Mouse (Mus musculus) liver, embryonic 13.5 days (tissue): ENCODE data around the gene Mef2b. TPM values are rescaled to one million over a fixed set of nuclear protein-coding genes. Genes with fewer than 3 reads are reported as not detected.

Experiments used
- ATAC-seq: fragments of 200-750 bp; cut with Nextera tagmentation; 2 replicates; pipeline ENCODE4 v1.8.0; 2017; ENCODE audit warnings: low read depth, mild to moderate bottlenecking, moderate number of reproducible peaks, moderate library complexity
- DNase-seq: peaks from one replicate; pipeline ENCODE4 v3.0.0; 2022
- H3K27ac ChIP-seq: fragments of 300-500 bp; sonication (generic); 2 replicates; pipeline ENCODE4 v1.5.1; 2015; ENCODE audit warnings: moderate library complexity, mild to moderate bottlenecking, inconsistent platforms
- H3K27me3 ChIP-seq: fragments of 300-500 bp; sonication (generic); 2 replicates; pipeline ENCODE4 v1.6.1; 2015; ENCODE audit warnings: mild to moderate bottlenecking, inconsistent platforms
- H3K36me3 ChIP-seq: fragments of 300-500 bp; sonication (generic); 2 replicates; pipeline ENCODE4 v1.6.1; 2015; ENCODE audit warnings: mild to moderate bottlenecking, inconsistent platforms
- H3K4me1 ChIP-seq: fragments of 300-500 bp; sonication (generic); replicated peaks from 2 replicates; pipeline ENCODE4 v1.6.1; 2015; ENCODE audit warnings: inconsistent platforms
- H3K4me2 ChIP-seq: fragments of 300-500 bp; sonication (generic); 2 replicates; pipeline ENCODE4 v1.6.1; 2015; ENCODE audit warnings: inconsistent platforms, mild to moderate bottlenecking, moderate library complexity
- H3K4me3 ChIP-seq: fragments of 300-500 bp; sonication (generic); replicated peaks from 2 replicates; pipeline ENCODE4 v1.5.1; 2015; ENCODE audit warnings: mild to moderate bottlenecking, inconsistent platforms
- H3K9ac ChIP-seq: fragments of 300-500 bp; sonication (generic); 2 replicates; pipeline ENCODE4 v1.6.1; 2015; ENCODE audit warnings: mild to moderate bottlenecking, inconsistent platforms
- H3K9me3 ChIP-seq: fragments of 300-500 bp; sonication (generic); replicated peaks from 2 replicates; pipeline ENCODE4 v1.6.1; 2016; ENCODE audit warnings: inconsistent platforms
- WGBS: fragments of 180-500 bp; shearing (Covaris S2); methylation state at CpG from one replicate; pipeline ENCODE4 v1.1.7; 2015; ENCODE audit not compliant: insufficient replicate concordance; 5-methylcytosine and 5-hydroxymethylcytosine counted together
- polyA plus RNA-seq: library from polyadenylated mRNA; unstranded; fragments of >200 nt; fragmentation: Nextera tagmentation; extraction: Ambion mirVana; gene quantifications from 2 replicates; pipeline ENCODE4 v1.2.1, GENCODE M21; 2015

Mef2b gene
- 0.08 and 0.17 TPM in 2 replicates for polyA plus RNA-seq

GRCm38 (mm10) chr8:70139026-70139857 lies at the start of gene Mef2b, which contains the start of the genes Rfxank and Borcs8:
TSS of gene Mef2b (plus strand) at chr8:70139711.
TSS of gene Rfxank (minus strand) at chr8:70139154.
TSS of gene Borcs8 (plus strand) at chr8:70139499.
- H3K9me3 ChIP-seq = no peaks in the 10 kb centered on the region
- H3K9ac ChIP-seq = peak within 1 kb of the TSS; percentile 83
- peak within 1 kb of the TSS; percentile 92 for H3K27ac ChIP-seq
- H3K27me3 ChIP-seq = no peaks in the 10 kb centered on the region
- peaks cover 33% of the 10 kb centered on the region for H3K4me1 ChIP-seq
- peak; percentile 96 for ATAC-seq
- peak within 1 kb of the TSS; percentile 87 for H3K4me3 ChIP-seq
- peaks cover 47% of the 10 kb centered on the region for H3K36me3 ChIP-seq
- under 1% methylated on average over 46 of the region's 46 CpGs for WGBS
- DNase-seq = peak; percentile 98
- peak within 1 kb of the TSS; percentile 79 for H3K4me2 ChIP-seq

GRCm38 (mm10) chr8:70092786-70093185 lies 46.7 kb upstream of the Mef2b start:
- 55% methylated on average over 8 of the region's 8 CpGs for WGBS
- H3K27ac ChIP-seq = no peak overlapping the region
- ATAC-seq (no peak), DNase-seq (no peak)
- no peaks in the 10 kb centered on the region for H3K9me3 ChIP-seq
- no peaks in the 10 kb centered on the region for H3K36me3 ChIP-seq
- peaks cover 3% of the 10 kb centered on the region; the same call in 1 of the 2 replicates for H3K4me1 ChIP-seq
- H3K9ac ChIP-seq = no peak overlapping the region
- H3K4me2 ChIP-seq = no peak overlapping the region
- H3K27me3 ChIP-seq = peaks cover 62% of the 10 kb centered on the region
- no peak overlapping the region for H3K4me3 ChIP-seq

GRCm38 (mm10) chr8:70099276-70099675 lies 40.2 kb upstream of the Mef2b start:
- Histone ChIP-seq H3K4me3 (no peak overlapping the region), H3K9me3 (no peaks in the 10 kb centered on the region), H3K4me2 (no peak overlapping the region), H3K9ac (no peak overlapping the region), H3K27me3 (peaks cover 10% of the 10 kb centered on the region; the same call in 1 of the 2 replicates), H3K27ac (no peak overlapping the region), H3K4me1 (no peaks in the 10 kb centered on the region), H3K36me3 (no peaks in the 10 kb centered on the region)
- WGBS = 56% methylated on average over 8 of the region's 8 CpGs
- ATAC-seq = no peak
- DNase-seq = no peak

- H3K9ac ChIP-seq = no peak overlapping the region
- H3K4me2 ChIP-seq = no peak overlapping the region
- H3K4me1 ChIP-seq = no peaks in the 10 kb centered on the region
- H3K36me3 ChIP-seq = no peaks in the 10 kb centered on the region
- no peak overlapping the region for H3K27ac ChIP-seq
- no peak overlapping the region for H3K4me3 ChIP-seq
- no peak for ATAC-seq
- 69% methylated on average over 8 of the region's 8 CpGs for WGBS
- H3K9me3 ChIP-seq = no peaks in the 10 kb centered on the region
- DNase-seq = no peak
- peaks cover 10% of the 10 kb centered on the region; the same call in 1 of the 2 replicates for H3K27me3 ChIP-seq
These were observed 39.3 kb upstream of the Mef2b start for GRCm38 (mm10) chr8:70100241-70100640.

GRCm38 (mm10) chr8:70104506-70104905 lies 35.0 kb upstream of the Mef2b start:
- peaks cover 31% of the 10 kb centered on the region for H3K27me3 ChIP-seq
- H3K4me2 ChIP-seq = no peak overlapping the region
- H3K36me3 ChIP-seq = no peaks in the 10 kb centered on the region
- 11% methylated on average over 6 of the region's 6 CpGs for WGBS
- no peaks in the 10 kb centered on the region for H3K4me1 ChIP-seq
- H3K4me3 ChIP-seq = no peak overlapping the region
- H3K9ac ChIP-seq = no peak overlapping the region
- ATAC-seq (0 out of 2 replicates have a peak, but pooled peaks have one; percentile 26), DNase-seq (no peak)
- H3K27ac ChIP-seq = no peak overlapping the region
- H3K9me3 ChIP-seq = no peaks in the 10 kb centered on the region

GRCm38 (mm10) chr8:70104922-70105321 lies 34.6 kb upstream of the Mef2b start:
- no peak overlapping the region for H3K4me3 ChIP-seq
- H3K4me2 ChIP-seq = no peak overlapping the region
- no peak overlapping the region for H3K9ac ChIP-seq
- 58% methylated on average over 7 of the region's 7 CpGs for whole genome bisulfite sequencing
- DNase-seq (no peak), ATAC-seq (no peak)
- H3K27ac ChIP-seq = no peak overlapping the region
- no peaks in the 10 kb centered on the region for H3K4me1 ChIP-seq
- peaks cover 33% of the 10 kb centered on the region for H3K27me3 ChIP-seq
- H3K36me3 ChIP-seq = no peaks in the 10 kb centered on the region
- H3K9me3 ChIP-seq = no peaks in the 10 kb centered on the region

- no peak for ATAC-seq
- WGBS = 76% methylated on average over 2 of the region's 2 CpGs
- H3K27ac ChIP-seq = no peak overlapping the region
- H3K4me2 ChIP-seq = no peak overlapping the region
- no peaks in the 10 kb centered on the region for H3K4me1 ChIP-seq
- no peaks in the 10 kb centered on the region for H3K36me3 ChIP-seq
- H3K27me3 ChIP-seq = peaks cover 82% of the 10 kb centered on the region
- no peak overlapping the region for H3K4me3 ChIP-seq
- no peak for DNase-seq
- no peaks in the 10 kb centered on the region for H3K9me3 ChIP-seq
- no peak overlapping the region for H3K9ac ChIP-seq
These were observed 29.1 kb upstream of the Mef2b start for GRCm38 (mm10) chr8:70110451-70110850.

- Histone ChIP-seq H3K27ac (no peak overlapping the region), H3K9ac (no peak overlapping the region), H3K9me3 (no peaks in the 10 kb centered on the region), H3K4me2 (no peak overlapping the region), H3K4me3 (no peak overlapping the region), H3K4me1 (no peaks in the 10 kb centered on the region), H3K27me3 (peaks cover 85% of the 10 kb centered on the region), H3K36me3 (no peaks in the 10 kb centered on the region)
- no peak for ATAC-seq
- WGBS = 44% methylated on average over 23 of the region's 23 CpGs
- DNase-seq = no peak
These were observed 28.2 kb upstream of the Mef2b start for GRCm38 (mm10) chr8:70111192-70111795.

- Histone ChIP-seq H3K9ac (no peak overlapping the region), H3K36me3 (no peaks in the 10 kb centered on the region), H3K4me3 (no peak overlapping the region), H3K9me3 (no peaks in the 10 kb centered on the region), H3K27ac (no peak overlapping the region), H3K27me3 (peaks cover 97% of the 10 kb centered on the region), H3K4me2 (no peak overlapping the region), H3K4me1 (no peaks in the 10 kb centered on the region)
- DNase-seq (no peak), ATAC-seq (no peak)
- 11% methylated on average over 43 of the region's 43 CpGs for WGBS
These were observed 27.0 kb upstream of the Mef2b start for GRCm38 (mm10) chr8:70112401-70113016.

- no peaks in the 10 kb centered on the region for H3K9me3 ChIP-seq
- no peak overlapping the region for H3K27ac ChIP-seq
- no peak overlapping the region for H3K4me2 ChIP-seq
- H3K9ac ChIP-seq = no peak overlapping the region
- no peaks in the 10 kb centered on the region for H3K36me3 ChIP-seq
- no peaks in the 10 kb centered on the region for H3K4me1 ChIP-seq
- 12% methylated on average over 6 of the region's 6 CpGs for WGBS
- no peak for ATAC-seq
- no peak overlapping the region for H3K4me3 ChIP-seq
- H3K27me3 ChIP-seq = peaks cover 99% of the 10 kb centered on the region
- DNase-seq = no peak
These were observed 25.0 kb upstream of the Mef2b start for GRCm38 (mm10) chr8:70114488-70114887.

GRCm38 (mm10) chr8:70114892-70115291 lies 24.6 kb upstream of the Mef2b start:
- Histone ChIP-seq H3K4me1 (no peaks in the 10 kb centered on the region), H3K9ac (no peak overlapping the region), H3K4me3 (no peak overlapping the region), H3K27ac (no peak overlapping the region), H3K27me3 (peaks cover 99% of the 10 kb centered on the region), H3K36me3 (no peaks in the 10 kb centered on the region), H3K4me2 (no peak overlapping the region), H3K9me3 (no peaks in the 10 kb centered on the region)
- 54% methylated on average over 13 of the region's 13 CpGs for WGBS
- ATAC-seq = no peak
- DNase-seq = no peak
